Mouse (Mus musculus): ENCODE data around the gene Fads6.

DNA sequence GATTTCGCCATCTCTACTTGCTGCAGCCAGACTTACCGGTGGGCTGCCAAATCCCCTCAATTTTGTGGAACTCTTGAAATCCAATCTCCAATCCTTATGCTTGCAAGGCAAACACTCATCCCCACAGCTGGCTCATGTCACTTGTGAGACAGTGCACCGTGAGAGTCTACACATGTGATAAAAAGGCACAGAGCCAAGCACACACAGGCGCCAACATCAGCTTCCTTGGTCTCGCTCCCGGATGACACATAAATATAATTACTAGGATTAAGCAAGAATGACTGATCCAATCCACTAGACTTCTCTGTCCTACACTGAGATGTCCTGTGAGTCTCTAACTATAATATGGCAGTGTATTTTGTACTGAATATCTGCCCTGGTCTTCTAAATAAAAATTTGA lies 6.5 kb downstream of the Fads6 start:
- TF ChIP-seq CTCF (IDR thresholded peaks at IDR 0.05; ENCODE audit: insufficient read depth, low read depth, low read length) (no peak), POLR2A (IDR thresholded peaks at IDR 0.05; ENCODE audit: insufficient read depth, low read depth, low read length) (no peak)

Measured in olfactory bulb, adult 2 months (tissue).